Mouse (Mus musculus): ENCODE data around the gene Fkbp11. TPM values are rescaled to one million over a fixed set of nuclear protein-coding genes. Genes with fewer than 3 reads are reported as not detected.
A peak's percentile ranks its signal among the peaks of the same experiment; 100 is the strongest.

The Fkbp11 gene
- polyA plus RNA-seq, 1 experiment = 15.9 TPM

DNA sequence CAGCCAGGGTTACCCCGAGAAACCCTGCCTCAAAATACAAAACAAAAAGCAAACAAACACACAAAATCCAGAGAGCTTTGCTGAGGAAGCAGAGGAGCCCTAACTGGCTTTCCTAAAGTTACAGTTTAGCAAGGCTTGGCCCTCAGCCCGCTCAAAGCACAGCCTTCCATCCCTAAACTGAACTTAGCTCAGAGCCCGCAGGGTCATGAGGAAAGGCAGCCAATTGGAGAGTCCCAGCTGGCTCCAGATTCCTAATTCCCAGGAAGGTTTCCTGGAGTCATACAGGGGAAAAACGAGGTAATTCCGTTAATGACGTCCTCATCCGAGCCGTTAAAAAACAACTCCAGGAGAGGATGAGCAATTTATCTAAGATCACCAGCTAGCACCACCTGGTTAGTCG, 32.3 kb downstream of the Fkbp11 start:
- no peak for DNase-seq (ENCODE audit: low spot score)

DNA sequence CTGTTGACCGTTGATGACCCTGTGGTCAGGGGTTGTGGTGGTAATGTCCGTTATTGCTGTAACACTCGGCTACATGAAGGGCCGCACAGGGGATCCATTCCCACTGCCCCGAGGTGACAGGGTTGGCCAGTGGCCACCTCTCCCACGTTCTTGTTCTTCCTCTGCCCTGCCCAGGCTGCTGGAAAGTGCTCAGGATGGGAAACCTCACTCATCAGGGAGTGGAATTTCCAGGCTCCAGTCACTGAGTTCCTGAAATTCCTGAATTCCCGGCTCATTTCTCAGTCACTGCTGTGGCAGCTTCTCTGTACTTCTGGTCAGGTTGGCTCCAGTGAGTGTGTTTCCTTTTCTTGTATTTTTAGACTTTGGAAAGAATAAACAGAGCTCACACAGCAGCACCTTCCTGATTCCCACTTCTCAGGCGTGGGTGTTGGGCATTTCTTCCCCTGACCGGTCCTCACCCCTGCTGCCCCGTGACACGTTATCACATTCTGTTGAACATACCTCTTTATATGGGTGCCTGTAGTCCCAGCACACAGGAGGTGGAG, 35.8 kb downstream of the Fkbp11 start:
- DNase-seq (ENCODE audit: low spot score) = no peak

DNA sequence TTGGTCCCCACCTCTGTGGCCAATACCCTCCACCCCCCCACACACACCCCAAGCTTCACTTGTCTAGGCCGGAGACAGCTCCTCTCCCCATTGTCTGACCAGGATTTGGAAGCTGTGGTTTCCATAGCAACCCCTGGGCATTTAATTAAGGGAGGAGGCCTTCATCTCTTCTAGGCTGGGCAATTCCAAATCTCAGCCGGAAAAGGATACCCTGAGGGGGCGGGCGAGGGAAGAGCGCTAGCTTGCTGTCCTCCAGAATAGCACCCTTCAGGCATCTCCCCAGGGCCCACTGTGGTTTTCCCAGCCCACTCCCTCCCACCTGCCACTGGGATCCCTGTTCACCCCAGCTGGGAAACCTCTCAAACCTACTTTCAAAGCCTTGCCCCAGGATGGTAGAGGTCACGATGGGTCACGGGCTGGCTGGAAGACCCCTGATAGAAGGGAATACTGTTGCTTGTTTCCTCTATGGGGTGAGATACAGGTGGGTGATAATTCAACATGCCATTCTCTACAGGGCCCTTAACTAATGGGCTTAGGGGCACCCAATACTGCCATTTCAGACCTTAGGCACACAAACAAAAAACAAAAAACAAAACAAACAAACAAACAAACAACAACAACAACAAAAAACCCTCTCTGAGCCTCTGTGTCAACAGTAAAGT, 36.4 kb downstream of the Fkbp11 start:
- DNase-seq (ENCODE audit: low spot score) = no peak

DNA sequence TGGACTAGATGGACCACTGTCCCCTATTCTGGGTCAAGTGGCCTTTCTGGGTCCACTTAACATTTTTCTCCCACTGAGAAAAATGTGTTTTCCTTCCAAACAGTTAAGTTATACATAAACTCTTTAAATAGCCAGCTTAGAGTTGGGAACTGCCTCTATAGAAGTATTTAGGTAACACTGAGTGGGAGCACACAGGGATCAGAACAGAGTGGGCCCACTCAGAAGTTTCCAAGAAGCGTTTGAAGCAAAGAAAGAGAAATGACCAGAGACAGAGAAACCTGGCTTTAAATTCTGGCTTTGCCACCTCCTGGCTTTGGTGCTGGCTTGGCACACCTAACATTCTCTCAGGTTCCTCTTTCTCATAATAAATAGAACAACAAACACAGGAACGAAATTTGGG, 38.3 kb downstream of the Fkbp11 start:
- DNase-seq (ENCODE audit: low spot score) = no peak

DNA sequence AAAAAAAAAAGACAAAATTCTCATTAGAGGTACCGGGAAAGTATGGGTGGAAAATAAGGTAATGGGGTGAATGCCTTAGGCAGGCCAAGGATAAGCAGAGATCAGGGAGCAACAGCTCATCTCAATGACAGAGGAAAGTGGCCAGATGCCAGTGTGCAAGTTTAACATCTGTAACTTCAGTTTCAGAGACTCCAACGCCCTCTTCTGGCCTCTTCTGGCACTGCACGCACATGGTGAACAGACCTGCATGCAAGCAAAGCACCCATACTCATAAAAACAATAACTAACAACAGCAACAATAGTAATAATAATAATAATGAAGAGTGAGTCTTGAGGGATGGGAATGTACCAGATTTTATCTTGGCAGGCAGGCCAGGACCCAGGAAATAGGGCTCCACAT, 42.1 kb downstream of the Fkbp11 start:
- DNase-seq (ENCODE audit: low spot score) = no peak

DNA sequence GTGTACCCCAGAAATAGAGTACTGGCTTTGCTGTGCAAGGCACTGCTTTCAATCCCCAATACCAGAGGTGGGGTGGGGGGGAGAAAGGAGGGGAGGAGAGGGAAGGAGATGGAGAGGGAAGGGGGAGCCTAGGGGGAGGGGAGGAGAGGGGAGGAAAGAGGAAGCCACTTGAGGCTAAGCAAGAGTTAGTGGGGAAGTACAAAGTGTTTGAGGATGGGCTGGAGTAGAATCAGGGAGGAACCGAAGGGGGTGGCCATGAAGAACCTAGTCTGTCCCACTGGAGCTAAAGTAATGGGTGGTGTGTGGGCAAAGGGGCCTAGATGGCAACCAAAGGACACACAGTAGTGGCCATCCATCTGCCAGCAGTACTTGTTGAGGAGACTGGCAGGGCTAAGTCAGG, 44.3 kb downstream of the Fkbp11 start:
- no peak for DNase-seq (ENCODE audit: low spot score)

DNA sequence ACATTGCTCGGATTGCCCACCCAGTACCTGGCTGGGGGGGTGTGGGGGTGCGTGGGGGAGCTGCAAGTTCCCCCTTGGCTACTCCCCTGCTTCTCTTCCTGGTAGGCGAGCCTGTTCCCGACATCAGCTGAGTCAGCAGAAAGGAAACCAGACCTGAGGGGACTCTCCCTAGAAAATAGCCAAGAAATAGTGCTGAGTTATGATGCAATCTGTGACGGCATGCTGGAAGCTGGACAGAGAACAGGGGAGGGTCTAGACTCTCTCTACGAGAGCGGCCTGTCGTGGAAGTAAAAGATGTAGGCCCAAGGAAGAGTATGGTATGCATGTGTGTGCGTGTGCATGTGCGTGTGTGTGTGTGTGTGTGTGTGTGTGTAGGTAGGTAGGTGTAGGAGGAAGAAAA, 44.8 kb downstream of the Fkbp11 start:
- no peak for DNase-seq (ENCODE audit: low spot score)

DNA sequence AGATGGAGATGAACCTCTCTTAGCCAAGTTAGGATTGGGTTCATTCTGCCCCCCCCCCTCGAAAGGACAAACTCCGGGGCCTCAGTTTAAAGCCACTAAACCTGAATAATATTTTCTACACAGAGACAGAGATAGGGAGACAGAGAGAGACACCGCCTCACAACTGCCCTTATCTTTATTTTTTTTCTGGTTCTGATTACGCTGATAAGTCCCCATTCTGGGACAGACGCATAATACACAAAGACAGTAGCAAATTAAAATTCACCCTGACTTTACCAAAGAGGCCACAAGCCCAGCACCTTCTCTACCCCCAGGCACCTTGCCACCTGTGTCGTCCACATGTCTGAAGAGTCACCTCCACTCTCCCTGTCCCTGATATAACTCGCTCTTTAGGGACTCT, 46.4 kb downstream of the Fkbp11 start:
- DNase-seq (ENCODE audit: low spot score) = no peak

DNA sequence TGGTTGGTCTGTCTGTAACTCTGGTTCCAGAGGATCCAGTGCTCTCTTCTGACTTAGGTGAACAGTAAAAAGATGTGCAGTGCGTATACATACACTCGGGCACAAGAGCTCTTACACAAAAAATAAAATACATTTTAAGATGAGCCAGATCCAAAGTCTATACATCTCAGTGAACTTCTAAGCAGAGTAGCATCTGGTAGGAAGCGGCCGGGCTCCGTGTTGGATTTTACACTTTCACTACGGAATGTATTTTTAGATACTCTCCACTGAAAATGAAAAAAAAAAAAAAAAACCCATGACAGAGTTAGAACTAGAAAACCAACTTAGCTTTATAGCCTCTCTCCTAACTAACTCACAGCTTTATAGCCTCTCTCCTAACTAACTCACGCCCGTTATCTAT, 47.3 kb downstream of the Fkbp11 start:
- no peak for DNase-seq (ENCODE audit: low spot score)

DNA sequence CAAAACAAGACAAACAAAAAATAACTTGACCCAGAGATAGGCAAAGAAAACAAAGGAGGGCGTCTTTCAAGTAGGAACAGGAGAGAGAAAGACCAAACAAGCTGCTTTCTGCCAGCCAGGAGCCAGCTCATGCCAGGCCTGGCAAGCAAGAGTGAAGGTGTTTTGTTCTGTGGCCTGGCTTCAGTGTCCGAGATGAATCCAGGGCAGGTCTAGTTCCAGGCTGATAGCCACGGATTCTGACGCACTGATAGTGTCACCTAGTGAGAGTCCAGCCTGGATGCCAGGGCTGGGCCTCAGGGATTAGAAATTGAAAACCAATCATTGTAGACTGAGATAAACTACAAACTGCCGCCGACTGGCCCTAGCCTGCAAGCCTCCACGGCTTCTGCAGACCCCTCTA, 50.0 kb downstream of the Fkbp11 start:
- DNase-seq (ENCODE audit: low spot score) = no peak

DNA sequence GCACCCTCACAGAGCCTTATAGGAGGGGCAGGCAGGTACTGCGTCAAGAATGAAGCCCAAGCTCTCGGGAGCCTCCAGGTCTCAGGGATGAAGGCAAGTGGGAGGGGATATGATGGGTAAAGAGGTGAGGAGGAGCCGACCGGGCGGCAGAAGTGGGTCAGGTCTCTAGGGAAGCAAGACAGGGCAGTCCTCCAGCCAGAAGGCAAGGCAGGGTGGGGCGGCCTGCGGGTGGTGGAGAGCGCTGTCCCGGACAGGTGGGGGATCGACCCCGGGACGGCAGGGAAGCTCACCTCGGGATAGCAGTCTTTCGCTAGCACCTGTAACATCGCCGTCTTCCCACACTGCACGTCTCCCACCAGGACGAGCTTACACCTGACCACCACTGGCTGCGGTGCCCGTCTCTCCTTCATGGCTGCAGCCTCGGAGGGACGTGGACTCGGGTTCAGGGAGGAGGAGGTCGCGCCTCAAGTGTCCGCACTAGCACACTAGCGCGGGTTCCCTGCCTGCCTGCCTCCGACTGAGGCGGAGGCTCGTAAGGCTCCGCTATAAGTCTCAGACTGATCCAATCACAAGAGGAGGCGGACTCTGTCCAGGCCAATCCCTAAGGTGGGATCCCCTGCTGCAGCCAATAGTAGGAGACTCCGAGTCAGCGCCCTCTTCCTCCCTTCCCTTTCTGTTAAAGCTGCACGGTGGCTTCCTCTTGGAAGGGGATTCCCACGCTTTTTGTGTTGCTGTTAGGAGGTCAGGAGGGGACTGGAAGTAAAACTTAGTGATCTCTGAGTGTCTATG, 50.9 kb downstream of the Fkbp11 start, which contains the start of gene Rnd1:
Gene Rnd1, minus strand, starts transcription at position 522 of the 789 bp plus-strand sequence.
- DNase-seq (ENCODE audit: low spot score) = peak; percentile 59

DNA sequence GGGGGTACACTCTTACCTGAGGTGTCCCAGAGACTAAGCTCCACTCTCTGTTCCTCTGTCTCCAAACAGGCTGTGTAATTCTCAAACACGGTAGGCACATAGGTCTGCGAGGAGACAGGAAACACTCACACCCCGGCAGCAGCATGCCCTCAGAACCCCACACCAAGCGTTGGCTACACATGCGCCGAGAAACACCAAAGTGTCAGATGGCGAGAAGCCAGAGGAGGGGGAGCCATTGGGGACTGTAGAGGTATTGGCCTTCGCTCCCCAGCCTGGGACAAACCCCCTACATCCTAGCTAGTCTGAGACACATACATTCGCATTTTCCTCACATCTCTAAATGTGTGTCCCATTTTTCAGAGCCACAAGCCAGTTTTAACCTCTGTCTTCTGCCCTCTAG, 51.5 kb downstream of the Fkbp11 start:
- DNase-seq (ENCODE audit: low spot score) = no peak

DNA sequence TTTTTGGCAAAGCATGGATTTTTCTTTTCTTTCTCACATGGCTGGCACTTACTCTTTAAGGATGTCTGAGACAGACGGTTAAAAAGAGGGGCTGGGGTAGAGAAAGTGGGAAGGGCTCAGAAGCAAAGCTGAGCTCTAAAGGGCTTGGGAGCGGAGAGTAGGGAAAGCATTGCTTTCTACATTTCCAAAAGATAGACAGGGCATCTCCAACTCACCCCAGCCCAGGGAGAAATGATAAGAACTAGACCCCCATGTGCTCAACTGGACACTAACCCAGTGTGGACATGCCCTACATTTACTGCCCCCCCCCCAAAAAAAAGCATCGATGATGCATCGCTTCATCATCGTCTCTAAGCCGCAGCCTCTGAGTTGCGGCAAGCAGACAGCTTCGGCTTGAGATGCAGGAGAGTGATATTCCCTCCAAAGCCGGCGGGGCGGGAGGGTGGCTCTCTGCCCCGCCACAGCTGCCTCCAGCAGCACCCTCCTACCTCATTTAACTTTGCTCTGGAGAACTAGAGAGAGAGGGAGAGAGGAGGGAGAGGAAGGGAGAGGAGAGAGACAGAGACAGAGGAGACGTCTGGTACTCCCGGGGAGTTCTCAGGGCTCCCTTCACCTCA, 52.3 kb downstream of the Fkbp11 start:
- no peak for DNase-seq (ENCODE audit: low spot score)

DNA sequence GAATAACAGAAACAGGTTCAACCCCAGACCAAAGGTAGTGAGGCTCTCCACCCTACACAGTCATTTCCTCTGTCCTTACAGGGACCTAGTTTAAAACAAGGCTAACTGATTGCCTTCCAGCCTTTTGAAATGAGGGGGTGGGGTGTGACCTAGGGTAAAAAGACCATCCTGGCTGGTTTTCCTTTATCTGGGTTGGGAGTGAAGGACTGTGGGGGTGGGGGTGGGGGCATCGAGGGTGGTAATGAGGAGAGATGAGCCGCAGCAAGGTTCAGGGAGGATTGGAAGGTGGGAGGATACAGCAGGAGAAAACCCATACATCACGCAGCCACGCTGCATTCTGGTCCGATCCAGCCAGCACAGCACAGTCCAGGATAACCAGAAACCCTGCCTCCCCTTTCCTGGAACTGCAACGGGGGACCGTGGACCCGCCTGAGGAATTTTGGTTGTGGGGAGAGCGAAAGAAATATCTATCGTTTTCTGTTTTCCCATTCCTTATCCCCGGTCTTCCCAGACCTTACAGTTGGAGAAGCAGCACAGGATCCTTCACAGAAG, 52.9 kb downstream of the Fkbp11 start:
- DNase-seq (ENCODE audit: low spot score) = no peak

Other genes with a start within 250 kb of the Fkbp11 start
- gene Lalba, start 245.5 kb downstream of the Fkbp11 start, polyA plus RNA-seq (2012; rRNA removed) = not detected in 2 replicates
- not detected in 2 replicates for gene Olfr279, start 235.8 kb downstream of the Fkbp11 start, polyA plus RNA-seq (2012; rRNA removed)
- 38.2 and 42.7 TPM in 2 replicates for gene Kansl2, start 193.9 kb downstream of the Fkbp11 start, polyA plus RNA-seq (2012; rRNA removed)
- gene Ccnt1, start 157.3 kb downstream of the Fkbp11 start, polyA plus RNA-seq (2012; rRNA removed) = 14.3 and 16.4 TPM in 2 replicates
- gene 4930415O20Rik, start 157.2 kb downstream of the Fkbp11 start, polyA plus RNA-seq (2012; rRNA removed) = not detected in 2 replicates
- gene Adcy6, start 118.1 kb downstream of the Fkbp11 start, polyA plus RNA-seq (2012; rRNA removed) = 43.2 and 53.3 TPM in 2 replicates
- gene Cacnb3, start 97.4 kb downstream of the Fkbp11 start, polyA plus RNA-seq (2012; rRNA removed) = 75.2 and 79.8 TPM in 2 replicates
- 34.0 and 45.1 TPM in 2 replicates for gene Ddx23, start 65.3 kb downstream of the Fkbp11 start, polyA plus RNA-seq (2012; rRNA removed)
- gene Rnd1, start 50.7 kb downstream of the Fkbp11 start, polyA plus RNA-seq (2012; rRNA removed) = 2.1 and 3.0 TPM in 2 replicates
- gene Ccdc65, start 20.0 kb downstream of the Fkbp11 start, polyA plus RNA-seq (2012; rRNA removed) = 3.1 and 4.5 TPM in 2 replicates
- 74.0 and 79.1 TPM in 2 replicates for gene Arf3, start 35.0 kb upstream of the Fkbp11 start, polyA plus RNA-seq (2012; rRNA removed)
- gene Wnt10b, start 50.0 kb upstream of the Fkbp11 start, polyA plus RNA-seq (2012; rRNA removed) = 4.0 and 6.8 TPM in 2 replicates
- gene Wnt1, start 61.7 kb upstream of the Fkbp11 start, polyA plus RNA-seq (2012; rRNA removed) = 0.04 and 0.09 TPM in 2 replicates
- 0.04 and 0.08 TPM in 2 replicates for gene Ddn, start 81.3 kb upstream of the Fkbp11 start, polyA plus RNA-seq (2012; rRNA removed)
- gene Prkag1, start 103.3 kb upstream of the Fkbp11 start, polyA plus RNA-seq (2012; rRNA removed) = 83.1 and 89.5 TPM in 2 replicates
- 25.7 and 39.0 TPM in 2 replicates for gene Kmt2d, start 143.0 kb upstream of the Fkbp11 start, polyA plus RNA-seq (2012; rRNA removed)
- gene Rhebl1, start 166.3 kb upstream of the Fkbp11 start, polyA plus RNA-seq (2012; rRNA removed) = 10.2 and 12.4 TPM in 2 replicates
- gene Dhh, start 170.3 kb upstream of the Fkbp11 start, polyA plus RNA-seq (2012; rRNA removed) = 1.7 and 1.9 TPM in 2 replicates
- gene Lmbr1l, start 190.0 kb upstream of the Fkbp11 start, polyA plus RNA-seq (2012; rRNA removed) = 32.8 and 43.4 TPM in 2 replicates
- 677 and 758 TPM in 2 replicates for gene Tuba1b, start 206.4 kb upstream of the Fkbp11 start, polyA plus RNA-seq (2012; rRNA removed)
- 0.30 and 0.38 TPM in 2 replicates for gene Gm49450, start 225.4 kb upstream of the Fkbp11 start, polyA plus RNA-seq (2012; rRNA removed)
- 279 and 332 TPM in 2 replicates for gene Tuba1a, start 225.5 kb upstream of the Fkbp11 start, polyA plus RNA-seq (2012; rRNA removed)